Mouse (Mus musculus): ENCODE data around the gene Scd2. TPM values are rescaled to one million over a fixed set of nuclear protein-coding genes. Genes with fewer than 3 reads are reported as not detected.
"Not testable (repeated sequence)": the region's sequence is repeated elsewhere in the genome, so short reads cannot be mapped to it uniquely, and the experiment has no call there.

The Scd2 gene
- polyA plus RNA-seq, 1 experiment from 2014 or later, result 290 TPM

DNA sequence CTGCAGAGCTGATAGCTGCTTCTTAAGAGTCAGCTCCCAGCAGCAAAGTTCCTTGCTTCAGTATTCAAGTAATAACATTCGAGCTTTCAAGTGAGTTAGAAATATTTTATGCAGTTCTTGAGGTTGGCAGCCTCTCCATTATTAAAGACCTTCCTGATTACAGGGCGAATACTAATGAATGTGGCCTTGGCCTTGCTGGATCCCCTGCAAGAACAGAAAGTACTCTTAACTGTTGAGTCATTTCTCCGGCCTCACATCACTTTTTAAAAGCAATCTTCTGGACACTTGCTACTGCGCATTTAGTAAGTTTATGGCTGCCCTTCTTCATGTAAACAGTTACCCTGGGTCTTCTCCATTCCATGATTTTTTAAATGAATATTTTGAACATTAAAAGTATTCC is 27.7 kb downstream of the Scd2 start:
- Histone ChIP-seq H3K4me2 (ENCODE audit: low read length) (no peak overlapping the region), H3K36me3 (ENCODE audit: control insufficient read depth, insufficient read depth) (no peaks in the 10 kb centered on the region), H3K27me3 (replicated peaks; ENCODE audit: control insufficient read depth, insufficient read depth, low read length) (no peaks in the 10 kb centered on the region), H3K9me3 (ENCODE audit: control insufficient read depth, low read length) (peaks cover 3% of the 10 kb centered on the region), H3K9ac (replicated peaks; ENCODE audit: low read depth, low read length) (no peak overlapping the region), H3K4me1 (replicated peaks; ENCODE audit: control insufficient read depth, insufficient read depth, low read length) (no peaks in the 10 kb centered on the region), H3K27ac (ENCODE audit: low read length) (no peak overlapping the region), H3K4me3 (replicated peaks; ENCODE audit: low read length) (no peak overlapping the region)
- ATAC-seq, result no peak
- 80% methylated on average over 4 of the region's 4 CpGs for WGBS

DNA sequence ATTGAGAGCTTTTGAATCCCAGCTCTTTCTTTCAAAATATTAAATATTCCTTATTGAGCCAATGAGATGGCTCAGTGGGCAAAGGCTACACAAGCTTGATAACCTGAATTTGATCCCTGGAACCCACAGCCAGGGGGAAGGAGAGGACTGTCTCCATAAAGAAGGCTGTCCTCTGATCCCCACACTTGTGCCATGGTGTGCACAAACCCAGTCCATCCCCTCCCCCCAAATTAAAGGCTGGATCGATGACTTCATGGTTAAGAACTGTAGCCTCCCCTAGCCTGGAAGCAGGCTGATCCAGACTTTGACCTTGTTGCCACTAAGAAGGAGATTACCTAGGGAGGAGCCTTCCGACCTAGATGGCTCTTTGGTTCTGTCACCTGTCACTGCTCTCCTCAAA is 28.2 kb downstream of the Scd2 start:
- 81% methylated on average over 2 of the region's 2 CpGs for WGBS
- no peak for ATAC-seq

DNA sequence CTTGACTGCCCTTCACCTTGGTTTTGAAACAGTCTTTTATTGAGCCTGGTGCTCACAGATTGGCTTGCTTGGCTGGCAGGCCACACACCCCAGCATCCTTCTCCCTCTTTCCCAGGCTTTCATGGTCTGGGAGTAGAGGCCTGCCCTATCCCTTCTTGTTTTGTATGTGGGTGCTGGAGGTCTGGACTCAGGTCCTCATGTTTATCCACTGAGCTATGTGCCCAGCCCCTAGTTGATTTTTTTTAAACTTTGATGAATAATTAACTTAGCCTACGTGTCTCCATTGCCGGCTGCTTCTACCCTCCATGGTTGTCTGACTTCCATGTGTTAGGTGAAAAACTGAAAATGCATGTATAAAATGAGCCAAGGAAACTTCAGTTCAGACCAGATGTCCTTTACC is 36.1 kb downstream of the Scd2 start:
- Histone ChIP-seq H3K4me3 (replicated peaks; ENCODE audit: low read length) (no peak overlapping the region), H3K9ac (replicated peaks; ENCODE audit: low read depth, low read length) (no peak overlapping the region), H3K9me3 (ENCODE audit: control insufficient read depth, low read length) (no peaks in the 10 kb centered on the region), H3K4me2 (ENCODE audit: low read length) (no peak overlapping the region), H3K4me1 (replicated peaks; ENCODE audit: control insufficient read depth, insufficient read depth, low read length) (0 out of 2 replicates have a peak, but pooled peaks cover 7% of the 10 kb centered on the region), H3K27ac (ENCODE audit: low read length) (no peak overlapping the region), H3K27me3 (replicated peaks; ENCODE audit: control insufficient read depth, insufficient read depth, low read length) (no peaks in the 10 kb centered on the region), H3K36me3 (ENCODE audit: control insufficient read depth, insufficient read depth) (no peaks in the 10 kb centered on the region)
- ATAC-seq, result no peak
- 92% methylated on average over 2 of the region's 2 CpGs for WGBS

More for the DNA sequence above, 28.2 kb downstream of the Scd2 start:
- H3K27ac ChIP-seq (ENCODE audit: low read length), result no peak overlapping the region
- H3K4me1 ChIP-seq (replicated peaks; ENCODE audit: control insufficient read depth, insufficient read depth, low read length), result no peaks in the 10 kb centered on the region
- no peak overlapping the region for H3K4me2 ChIP-seq (ENCODE audit: low read length)
- H3K36me3 ChIP-seq (ENCODE audit: control insufficient read depth, insufficient read depth), result no peaks in the 10 kb centered on the region
- no peak overlapping the region for H3K4me3 ChIP-seq (replicated peaks; ENCODE audit: low read length)
- no peaks in the 10 kb centered on the region for H3K27me3 ChIP-seq (replicated peaks; ENCODE audit: control insufficient read depth, insufficient read depth, low read length)
- H3K9me3 ChIP-seq (ENCODE audit: control insufficient read depth, low read length), result peaks cover 3% of the 10 kb centered on the region
- no peak overlapping the region for H3K9ac ChIP-seq (replicated peaks; ENCODE audit: low read depth, low read length)

DNA sequence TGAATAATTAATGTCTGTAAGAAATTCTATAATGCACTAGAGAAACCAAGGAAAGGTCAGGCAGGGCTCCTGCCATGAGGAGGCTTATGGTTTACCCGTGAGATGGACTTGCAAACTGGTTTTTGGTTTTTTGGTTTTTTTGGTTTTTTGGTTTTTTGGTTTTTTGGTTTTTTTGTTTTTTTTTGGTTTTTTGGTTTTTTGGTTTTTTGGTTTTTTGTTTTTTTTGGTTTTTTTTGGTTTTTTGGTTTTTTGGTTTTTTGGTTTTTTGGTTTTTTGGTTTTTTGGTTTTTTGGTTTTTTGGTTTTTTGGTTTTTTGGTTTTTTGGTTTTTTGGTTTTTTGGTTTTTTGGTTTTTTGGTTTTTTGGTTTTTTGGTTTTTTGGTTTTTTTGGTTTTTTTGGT is 37.7 kb downstream of the Scd2 start:
- H3K4me2 ChIP-seq (ENCODE audit: low read length); ATAC-seq; H3K4me1 ChIP-seq (replicated peaks; ENCODE audit: control insufficient read depth, insufficient read depth, low read length); H3K27me3 ChIP-seq (replicated peaks; ENCODE audit: control insufficient read depth, insufficient read depth, low read length); H3K9ac ChIP-seq (replicated peaks; ENCODE audit: low read depth, low read length); H3K9me3 ChIP-seq (ENCODE audit: control insufficient read depth, low read length); H3K27ac ChIP-seq (ENCODE audit: low read length); H3K36me3 ChIP-seq (ENCODE audit: control insufficient read depth, insufficient read depth); H3K4me3 ChIP-seq (replicated peaks; ENCODE audit: low read length): not testable (repeated sequence)
- 94% methylated on average over 1 of the region's 1 CpGs for WGBS

DNA sequence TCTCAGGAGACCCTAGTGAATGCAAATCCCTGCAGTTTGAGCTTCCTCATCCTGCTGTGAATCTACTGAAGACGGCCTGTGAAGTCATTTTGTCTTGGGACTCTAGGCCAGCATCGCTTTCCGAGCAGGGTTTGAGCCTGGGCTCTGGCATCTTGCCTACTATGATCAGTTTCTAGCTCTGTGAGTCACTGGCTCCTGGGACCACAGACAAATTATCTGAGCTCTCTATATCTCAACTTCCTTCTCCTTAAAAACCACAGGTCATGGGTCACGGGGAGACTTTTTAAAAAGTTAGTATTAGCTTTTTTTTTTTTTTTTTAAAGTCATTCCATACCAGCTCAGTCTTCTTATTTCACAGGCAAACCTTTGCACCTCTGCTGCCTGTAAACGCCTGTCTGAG is 38.4 kb downstream of the Scd2 start:
- Histone ChIP-seq H3K4me3 (replicated peaks; ENCODE audit: low read length) (no peak overlapping the region), H3K9me3 (ENCODE audit: control insufficient read depth, low read length) (no peaks in the 10 kb centered on the region), H3K9ac (replicated peaks; ENCODE audit: low read depth, low read length) (no peak overlapping the region), H3K4me1 (replicated peaks; ENCODE audit: control insufficient read depth, insufficient read depth, low read length) (0 out of 2 replicates have a peak, but pooled peaks cover 7% of the 10 kb centered on the region), H3K4me2 (ENCODE audit: low read length) (no peak overlapping the region), H3K27ac (ENCODE audit: low read length) (no peak overlapping the region), H3K36me3 (ENCODE audit: control insufficient read depth, insufficient read depth) (no peaks in the 10 kb centered on the region), H3K27me3 (replicated peaks; ENCODE audit: control insufficient read depth, insufficient read depth, low read length) (no peaks in the 10 kb centered on the region)
- WGBS, result 84% methylated on average over 5 of the region's 5 CpGs
- ATAC-seq, result no peak

DNA sequence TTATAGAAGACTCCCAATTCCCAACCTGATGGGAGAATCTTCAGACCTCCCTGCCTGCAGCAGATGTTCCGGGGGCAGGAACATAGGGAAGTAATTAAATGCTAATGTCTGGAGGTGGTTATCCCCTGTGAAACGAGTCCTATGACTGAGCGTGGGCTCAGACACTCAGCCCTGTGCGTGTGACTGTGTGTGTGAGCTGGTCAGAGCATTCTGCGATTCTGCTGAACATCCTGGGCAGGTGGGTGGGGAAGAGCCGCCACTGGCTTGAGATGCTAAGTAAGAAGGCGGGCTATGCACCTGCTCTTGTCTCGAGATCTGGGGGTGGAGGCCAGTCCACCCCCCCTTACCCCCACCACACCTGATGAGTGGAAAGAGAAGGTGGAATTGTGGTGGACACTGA is 38.9 kb downstream of the Scd2 start:
- Histone ChIP-seq H3K4me1 (replicated peaks; ENCODE audit: control insufficient read depth, insufficient read depth, low read length) (0 out of 2 replicates have a peak, but pooled peaks cover 7% of the 10 kb centered on the region), H3K27me3 (replicated peaks; ENCODE audit: control insufficient read depth, insufficient read depth, low read length) (no peaks in the 10 kb centered on the region), H3K9ac (replicated peaks; ENCODE audit: low read depth, low read length) (no peak overlapping the region), H3K9me3 (ENCODE audit: control insufficient read depth, low read length) (no peaks in the 10 kb centered on the region), H3K36me3 (ENCODE audit: control insufficient read depth, insufficient read depth) (no peaks in the 10 kb centered on the region), H3K4me2 (ENCODE audit: low read length) (no peak overlapping the region), H3K4me3 (replicated peaks; ENCODE audit: low read length) (no peak overlapping the region), H3K27ac (ENCODE audit: low read length) (no peak overlapping the region)
- ATAC-seq, result no peak
- WGBS, result 78% methylated on average over 8 of the region's 8 CpGs

DNA sequence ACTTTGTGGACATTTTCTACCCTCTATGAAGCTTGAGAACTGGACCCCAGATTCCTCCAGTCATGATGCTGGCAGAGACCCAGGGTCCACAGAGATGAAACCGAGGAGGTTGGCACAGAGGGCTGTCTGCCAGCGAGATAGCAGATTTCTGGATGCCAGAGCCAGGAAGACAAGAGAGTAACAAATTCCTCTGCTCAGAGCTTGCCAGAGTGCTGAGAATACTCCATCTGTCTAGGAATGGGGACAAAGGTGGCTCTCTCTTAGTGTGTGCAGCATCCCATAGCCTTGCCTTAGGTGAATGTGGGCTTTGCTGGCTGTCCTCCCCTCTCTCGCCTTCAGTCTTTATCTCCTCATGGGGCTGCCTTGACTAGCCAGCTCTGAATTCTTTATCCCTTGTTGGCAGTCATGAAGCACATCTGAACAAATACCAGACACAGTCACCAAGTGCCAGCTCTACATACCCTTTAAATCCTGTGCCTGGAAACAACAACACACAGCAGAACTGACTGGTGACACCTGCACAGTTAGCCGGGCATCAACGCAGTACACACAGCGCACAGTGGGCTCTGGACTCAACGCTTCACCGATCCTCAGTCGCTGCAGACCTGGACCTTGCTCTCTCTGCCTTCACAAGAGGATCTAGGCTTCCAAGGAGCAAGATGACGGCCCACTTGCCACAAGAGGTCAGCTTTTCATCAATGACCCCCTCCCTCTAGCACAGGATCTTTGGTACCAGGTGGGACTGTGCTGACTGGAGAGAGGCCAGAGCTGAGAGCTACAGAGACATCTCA is 39.6 kb downstream of the Scd2 start, which contains the start of gene Scd4:
Gene Scd4, plus strand, starts transcription at position 260 of the 791 bp plus-strand sequence.
- no peak within 1 kb of the TSS for H3K9ac ChIP-seq (replicated peaks; ENCODE audit: low read depth, low read length)
- H3K27ac ChIP-seq (ENCODE audit: low read length), result no peak within 1 kb of the TSS
- H3K4me1 ChIP-seq (replicated peaks; ENCODE audit: control insufficient read depth, insufficient read depth, low read length), result 0 out of 2 replicates have a peak, but pooled peaks cover 7% of the 10 kb centered on the region
- peak; percentile 33; the same call in 1 of the 2 replicates for ATAC-seq
- no peak within 1 kb of the TSS for H3K4me3 ChIP-seq (replicated peaks; ENCODE audit: low read length)
- 71% methylated on average over 10 of the region's 10 CpGs for WGBS
- no peak within 1 kb of the TSS for H3K4me2 ChIP-seq (ENCODE audit: low read length)
- H3K36me3 ChIP-seq (ENCODE audit: control insufficient read depth, insufficient read depth), result no peaks in the 10 kb centered on the region
- no peaks in the 10 kb centered on the region for H3K9me3 ChIP-seq (ENCODE audit: control insufficient read depth, low read length)
- H3K27me3 ChIP-seq (replicated peaks; ENCODE audit: control insufficient read depth, insufficient read depth, low read length), result no peaks in the 10 kb centered on the region

DNA sequence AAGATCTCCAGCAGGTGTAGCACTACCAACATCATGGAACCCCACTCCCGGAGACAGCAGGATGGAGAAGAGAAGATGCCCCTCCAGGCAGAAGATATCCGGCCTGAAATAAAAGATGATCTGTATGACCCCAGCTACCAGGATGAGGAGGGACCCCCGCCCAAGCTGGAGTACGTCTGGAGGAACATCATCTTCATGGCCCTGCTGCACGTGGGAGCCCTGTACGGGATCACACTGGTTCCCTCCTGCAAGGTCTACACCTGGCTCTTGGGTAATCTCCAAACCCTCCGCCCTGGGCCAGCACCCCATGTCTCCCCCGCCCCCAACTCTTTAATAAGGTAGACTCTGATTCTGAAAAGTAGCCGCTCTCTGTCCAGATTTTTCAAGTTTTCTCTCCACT is 40.5 kb downstream of the Scd2 start:
- WGBS, result 92% methylated on average over 9 of the region's 9 CpGs
- H3K27me3 ChIP-seq (replicated peaks; ENCODE audit: control insufficient read depth, insufficient read depth, low read length), result no peaks in the 10 kb centered on the region
- ATAC-seq, result no peak
- no peaks in the 10 kb centered on the region for H3K9me3 ChIP-seq (ENCODE audit: control insufficient read depth, low read length)
- no peak overlapping the region for H3K9ac ChIP-seq (replicated peaks; ENCODE audit: low read depth, low read length)
- H3K4me3 ChIP-seq (replicated peaks; ENCODE audit: low read length), result no peak overlapping the region
- H3K36me3 ChIP-seq (ENCODE audit: control insufficient read depth, insufficient read depth), result no peaks in the 10 kb centered on the region
- 0 out of 2 replicates have a peak, but pooled peaks cover 7% of the 10 kb centered on the region for H3K4me1 ChIP-seq (replicated peaks; ENCODE audit: control insufficient read depth, insufficient read depth, low read length)
- H3K4me2 ChIP-seq (ENCODE audit: low read length), result no peak overlapping the region
- H3K27ac ChIP-seq (ENCODE audit: low read length), result no peak overlapping the region

DNA sequence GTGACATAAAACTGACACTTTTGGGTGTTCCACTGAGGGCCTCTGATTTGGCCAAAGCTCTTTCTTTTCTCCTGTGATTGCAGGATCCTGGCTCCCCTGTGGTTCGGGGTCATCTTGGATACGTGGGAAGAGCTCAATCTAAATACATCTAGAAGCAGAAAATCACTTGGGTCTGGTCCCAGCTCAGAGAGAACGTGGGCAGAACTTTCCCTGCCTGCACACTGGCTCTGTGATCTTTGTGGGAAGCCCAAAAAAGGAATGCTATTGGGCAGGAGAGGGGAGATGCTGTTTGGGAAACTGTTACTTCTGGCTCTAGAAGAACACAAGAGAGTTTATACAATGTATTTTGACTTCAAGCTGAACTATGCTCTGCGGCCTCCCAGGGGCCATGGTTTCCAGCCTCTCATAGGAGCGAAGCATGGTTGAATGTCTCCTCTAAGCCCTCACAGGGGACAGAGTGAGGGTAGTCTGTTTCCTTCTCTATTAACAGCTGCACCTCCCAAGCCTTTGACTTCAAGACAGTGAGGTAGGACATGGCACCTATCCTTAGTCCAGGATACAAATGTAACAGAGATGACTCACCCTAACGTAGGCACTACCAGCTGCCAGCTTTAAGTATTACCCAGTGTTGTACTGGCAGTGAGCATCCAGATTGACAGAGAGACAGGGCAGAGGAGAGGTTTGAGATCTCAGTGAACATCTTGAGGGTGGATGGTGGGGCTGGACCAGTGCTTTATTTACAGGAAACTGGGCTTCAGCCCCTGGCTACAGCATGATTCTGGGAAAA is 42.6 kb downstream of the Scd2 start:
- Histone ChIP-seq H3K27me3 (replicated peaks; ENCODE audit: control insufficient read depth, insufficient read depth, low read length) (no peaks in the 10 kb centered on the region), H3K27ac (ENCODE audit: low read length) (no peak overlapping the region), H3K4me1 (replicated peaks; ENCODE audit: control insufficient read depth, insufficient read depth, low read length) (0 out of 2 replicates have a peak, but pooled peaks cover 7% of the 10 kb centered on the region), H3K9me3 (ENCODE audit: control insufficient read depth, low read length) (no peaks in the 10 kb centered on the region), H3K4me3 (replicated peaks; ENCODE audit: low read length) (no peak overlapping the region), H3K9ac (replicated peaks; ENCODE audit: low read depth, low read length) (no peak overlapping the region), H3K4me2 (ENCODE audit: low read length) (no peak overlapping the region), H3K36me3 (ENCODE audit: control insufficient read depth, insufficient read depth) (no peaks in the 10 kb centered on the region)
- WGBS, result 76% methylated on average over 6 of the region's 6 CpGs
- ATAC-seq, result no peak

Data from forebrain, embryonic 16.5 days (tissue).